Mouse (Mus musculus): Measurements from ENCODE around the gene Pgghg.

Gene Pgghg

DNA sequence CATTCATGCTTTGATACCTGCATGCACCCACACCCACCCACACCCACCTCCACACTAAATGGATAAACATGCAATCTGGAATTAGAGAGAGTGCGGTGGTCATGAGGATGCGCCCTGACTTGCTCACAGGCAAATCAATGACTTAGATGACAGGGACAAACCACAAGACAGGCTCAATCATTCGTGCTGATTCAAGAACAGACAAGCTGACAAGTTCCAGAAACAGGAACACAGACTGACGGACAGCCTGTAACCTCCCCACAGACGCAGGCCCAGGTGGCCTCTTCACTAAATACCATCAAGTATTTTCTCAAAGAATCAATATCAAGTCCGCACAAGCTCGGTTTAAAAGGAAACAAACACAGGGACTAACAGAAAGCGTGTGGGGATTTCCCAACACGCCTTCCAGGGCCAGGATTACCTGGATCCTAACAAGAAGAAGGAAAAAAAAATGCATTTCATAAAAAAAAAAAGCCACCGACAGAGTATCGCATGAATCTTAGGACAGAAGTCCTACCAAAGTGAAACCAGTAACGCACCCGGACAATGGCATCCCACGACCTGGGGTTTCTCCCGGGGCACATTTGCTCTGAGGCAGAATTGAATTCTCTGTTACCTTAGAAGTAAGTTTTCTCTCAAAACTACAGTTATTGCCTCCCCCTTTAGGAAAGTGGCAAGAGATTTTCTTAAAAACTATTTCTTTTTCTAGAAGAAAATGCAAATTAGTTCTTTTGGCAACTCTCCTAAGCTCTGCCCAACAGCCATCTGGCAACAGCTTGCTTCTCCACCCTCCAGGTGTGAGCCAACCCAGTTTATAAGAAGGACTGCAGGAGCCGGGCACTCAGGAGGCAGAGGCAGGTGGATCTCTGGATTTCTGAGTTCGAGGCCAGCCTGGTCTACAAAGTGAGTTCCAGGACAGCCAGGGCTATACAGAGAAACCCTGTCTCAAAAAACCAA lies 46.3 kb downstream of the Pgghg start:
- CTCF ChIA-PET = no interaction called here

DNA sequence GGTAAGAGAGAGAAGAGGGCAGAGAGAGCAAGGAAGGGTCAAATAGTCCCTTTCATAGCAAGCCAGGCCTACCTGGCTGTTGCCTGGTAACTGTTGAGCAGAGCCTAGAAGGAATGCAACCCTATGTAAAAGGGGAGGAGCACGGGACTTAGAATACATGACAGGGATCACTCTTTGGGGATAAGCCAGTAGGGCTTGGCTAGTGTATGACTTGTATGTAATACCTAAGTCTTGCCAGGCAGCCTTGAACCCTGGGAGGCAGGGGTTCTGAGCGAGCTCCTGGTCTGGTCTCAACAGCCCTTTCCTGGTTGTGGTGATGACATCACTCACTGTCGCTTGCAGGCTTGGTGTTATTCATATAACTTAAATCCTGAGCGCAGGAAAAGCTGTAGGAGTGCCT lies 47.8 kb downstream of the Pgghg start:
- CTCF ChIA-PET = no interaction called here

DNA sequence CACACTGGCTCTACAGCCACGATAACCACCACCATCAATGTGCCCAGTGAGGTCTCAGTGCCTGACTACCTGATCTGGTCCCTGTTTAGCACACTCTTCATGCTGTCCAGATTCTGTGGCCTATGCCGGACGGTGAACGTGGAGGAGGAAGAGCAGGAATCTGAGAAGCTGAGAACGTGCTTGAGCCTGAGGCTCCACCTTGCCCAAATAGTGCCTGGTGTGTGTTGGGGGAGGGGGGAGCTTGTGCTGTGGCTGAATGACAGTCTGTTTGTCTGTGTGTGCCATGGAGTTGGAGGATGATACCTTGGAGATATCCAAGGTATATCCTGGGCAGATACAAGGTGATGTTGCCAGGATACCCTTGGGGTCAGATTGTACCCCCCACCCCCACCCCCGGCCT lies 49.0 kb downstream of the Pgghg start:
- CTCF ChIA-PET = no interaction called here

GRCm38 (mm10) chr7:140990622-140991021 lies 49.4 kb downstream of the Pgghg start:
- CTCF ChIA-PET = no interaction called here

DNA sequence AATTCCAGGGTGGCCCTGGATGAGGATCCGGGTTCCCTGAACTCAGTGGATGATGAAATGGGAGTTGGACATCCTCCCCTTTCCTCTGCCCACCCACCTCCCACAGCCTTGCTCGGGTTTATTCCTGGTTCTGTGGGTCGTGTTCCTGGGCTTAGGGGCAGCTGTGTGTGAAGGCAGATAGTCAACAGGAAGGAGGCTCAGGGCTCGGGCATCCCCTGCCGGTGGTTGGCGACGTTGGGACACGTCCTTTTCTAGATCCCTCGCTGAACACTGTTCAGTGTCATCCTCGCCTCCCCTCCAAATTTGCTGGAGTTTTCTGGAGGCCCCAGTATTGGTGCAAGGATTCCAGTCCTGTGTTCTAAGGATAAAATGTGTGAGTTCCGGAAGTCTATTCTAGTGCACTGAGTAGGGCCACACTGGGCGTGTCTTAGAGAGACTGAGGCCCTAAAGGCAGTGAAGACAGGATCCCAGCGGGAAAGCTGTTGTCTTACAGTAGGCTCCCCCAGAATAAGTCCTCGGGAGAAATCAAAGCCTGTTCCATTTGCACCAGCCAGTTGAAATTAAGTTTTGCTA lies 50.0 kb downstream of the Pgghg start:
- CTCF ChIA-PET = no interaction called here

All from spleen, embryonic (tissue).